Mouse (Mus musculus) thymus, postnatal 0 days (tissue): ENCODE measurements at regions not wholly inside any gene's neighbourhood (a gene's known extent, or its start where the extent isn't known, plus 50 kb on each side); places are given as distances from the start of the nearest gene placed in this dataset.
A peak's percentile ranks its signal among the peaks of the same experiment; 100 is the strongest.
"Not testable (repeated sequence)": the region's sequence is repeated elsewhere in the genome, so short reads cannot be mapped to it uniquely, and the experiment has no call there.

Experiments
- DNase-seq: peaks from one replicate; pipeline ENCODE4 v3.0.0-alpha.2; 2015; ENCODE audit warnings: low spot score

- DNase-seq: no peak
Observed at GRCm38 (mm10) chr11:114485429-114485828, 182.9 kb upstream of the Rpl38 start.

- no peak for DNase-seq
Observed at GRCm38 (mm10) chr11:114484668-114484953, 183.7 kb upstream of the Rpl38 start.

- no peak for DNase-seq
Observed at GRCm38 (mm10) chr11:114483823-114484667, 184.3 kb upstream of the Rpl38 start.

- not testable (repeated sequence) for DNase-seq
Observed at GRCm38 (mm10) chr11:114483350-114483749, 185.0 kb upstream of the Rpl38 start.

GRCm38 (mm10) chr11:114482070-114482469 is 186.3 kb upstream of the Rpl38 start:
- no peak for DNase-seq

GRCm38 (mm10) chr11:114481037-114481436 is 187.3 kb upstream of the Rpl38 start:
- DNase-seq: no peak

GRCm38 (mm10) chr11:114480119-114480540 is 188.2 kb upstream of the Rpl38 start:
- DNase-seq: no peak

GRCm38 (mm10) chr11:114478736-114479135 is 189.6 kb upstream of the Rpl38 start:
- no peak for DNase-seq

GRCm38 (mm10) chr11:114477365-114477764 is 191.0 kb upstream of the Rpl38 start:
- DNase-seq: peak; percentile 20

- no peak for DNase-seq
Observed at GRCm38 (mm10) chr11:114472501-114473260, 195.6 kb upstream of the Rpl38 start.

GRCm38 (mm10) chr11:114468394-114468793 is 199.9 kb upstream of the Rpl38 start:
- DNase-seq: no peak

- no peak for DNase-seq
Observed at GRCm38 (mm10) chr11:114467803-114468202, 200.5 kb upstream of the Rpl38 start.

GRCm38 (mm10) chr11:114465486-114465885 is 202.8 kb upstream of the Rpl38 start:
- no peak for DNase-seq

- DNase-seq: peak; percentile 24
Observed at GRCm38 (mm10) chr11:114462755-114463374, 205.5 kb upstream of the Rpl38 start.

GRCm38 (mm10) chr11:114454876-114455330 is 213.4 kb upstream of the Rpl38 start:
- DNase-seq: no peak

GRCm38 (mm10) chr11:114448776-114449401 is 219.4 kb upstream of the Rpl38 start:
- DNase-seq: no peak

- DNase-seq: no peak
Observed at GRCm38 (mm10) chr11:114447461-114447847, 220.9 kb upstream of the Rpl38 start.

- peak; percentile 28 for DNase-seq
Observed at GRCm38 (mm10) chr11:114446617-114447460, 221.5 kb upstream of the Rpl38 start.

- DNase-seq: no peak
Observed at GRCm38 (mm10) chr11:114446075-114446616, 222.2 kb upstream of the Rpl38 start.

GRCm38 (mm10) chr11:114444211-114444610 is 224.1 kb upstream of the Rpl38 start:
- no peak for DNase-seq
